Mouse (Mus musculus) bone marrow, adult 2 months (tissue): ENCODE data around the gene Igfbp5. TPM values are rescaled to one million over a fixed set of nuclear protein-coding genes. Genes with fewer than 3 reads are reported as not detected.

Experiments
- H3K27ac ChIP-seq: fragments of 200-500 bp; 2 replicates; pipeline ENCODE4 v1.5.1; 2012; ENCODE audit warnings: low read depth, mild to moderate bottlenecking, control low read depth, inconsistent platforms, low read length; ENCODE audit not compliant: control insufficient read depth, poor library complexity, insufficient read depth
- H3K4me1 ChIP-seq: fragments of 200-500 bp; 2 replicates; pipeline ENCODE4 v1.6.1; 2011; ENCODE audit warnings: low read length; ENCODE audit not compliant: control insufficient read depth, insufficient read depth
- H3K4me3 ChIP-seq: fragments of 200-500 bp; replicated peaks from 2 replicates; pipeline ENCODE3; 2011; ENCODE audit warnings: mild to moderate bottlenecking, low read depth, low read length, control low read depth; ENCODE audit not compliant: control insufficient read depth
- CTCF ChIP-seq: fragments of 200-500 bp; IDR thresholded peaks from 2 replicates; pipeline ENCODE4 v1.5.1; 2011; ENCODE audit warnings: low read length, control low read depth; ENCODE audit not compliant: control insufficient read depth, insufficient read depth
- POLR2A ChIP-seq: fragments of 200-500 bp; IDR thresholded peaks from 2 replicates; pipeline ENCODE4 v1.6.1; 2011; ENCODE audit warnings: low read depth, mild to moderate bottlenecking, control low read depth, low read length, borderline replicate concordance; ENCODE audit not compliant: control insufficient read depth
- WGBS: fragments of 180-500 bp; shearing (Covaris S2); methylation state at CpG from one replicate; pipeline ENCODE4 v1.1.7; 2018; 5-methylcytosine and 5-hydroxymethylcytosine counted together
- polyA plus RNA-seq: library from polyadenylated mRNA; stranded (reverse); fragments of >200 nt; gene quantifications from 2 replicates; pipeline ENCODE4 v1.2.4, GENCODE M21; 2011; ENCODE audit warnings: low replicate concordance; ENCODE audit not compliant: missing spikeins, insufficient read depth, insufficient read length

Gene Igfbp5
- polyA plus RNA-seq, 1 experiment, result 53.8 TPM

DNA sequence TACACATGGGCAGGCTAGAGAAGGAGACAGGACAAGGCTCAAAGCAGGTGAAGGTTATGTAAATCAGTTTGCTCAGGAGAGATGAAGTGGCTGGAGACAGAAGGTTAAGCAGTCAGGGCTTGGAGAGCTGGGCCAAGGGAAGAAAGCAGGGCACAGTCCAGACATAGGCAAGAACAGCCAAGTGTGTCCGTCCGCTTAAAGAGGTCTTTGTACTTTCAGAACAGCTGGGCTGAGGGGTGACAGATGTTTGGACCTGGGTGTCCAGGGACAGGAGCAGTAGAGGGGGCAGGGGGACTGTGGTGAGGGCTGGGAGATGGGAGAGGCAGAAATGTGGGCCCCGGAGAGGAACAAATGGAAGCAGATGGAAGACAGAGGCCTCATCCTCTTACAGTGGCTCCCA, 10.4 kb downstream of the Igfbp5 start:
- no peak overlapping the region for H3K4me3 ChIP-seq
- H3K27ac ChIP-seq, result no peak overlapping the region
- H3K4me1 ChIP-seq, result no peaks in the 10 kb centered on the region
- WGBS, result 79% methylated on average over 3 of the region's 3 CpGs
- TF ChIP-seq POLR2A, result no peak
- TF ChIP-seq CTCF, result no peak

DNA sequence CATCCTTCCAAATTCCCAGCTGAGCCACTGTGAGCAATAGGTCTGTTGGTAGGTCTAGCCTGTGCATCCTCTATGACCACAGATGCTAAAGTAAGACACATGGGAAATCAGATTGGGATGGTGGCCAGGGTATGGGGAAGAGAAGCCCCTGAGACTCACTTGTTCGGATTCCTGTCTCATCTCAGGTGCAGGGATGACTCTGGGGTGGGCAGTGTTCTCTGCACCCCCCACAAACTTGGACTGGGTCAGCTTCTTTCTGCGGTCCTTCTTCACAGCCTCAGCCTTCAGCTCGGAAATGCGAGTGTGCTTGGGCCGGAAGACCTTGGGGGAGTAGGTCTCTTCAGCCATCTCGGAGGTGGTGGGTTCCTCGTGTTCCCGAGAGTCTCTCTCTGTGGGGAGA, 11.0 kb downstream of the Igfbp5 start:
- TF ChIP-seq POLR2A, result no peak
- no peak for TF ChIP-seq CTCF
- no peak overlapping the region for H3K4me3 ChIP-seq
- no peak overlapping the region for H3K27ac ChIP-seq
- H3K4me1 ChIP-seq, result no peaks in the 10 kb centered on the region
- 81% methylated on average over 8 of the region's 8 CpGs for WGBS

DNA sequence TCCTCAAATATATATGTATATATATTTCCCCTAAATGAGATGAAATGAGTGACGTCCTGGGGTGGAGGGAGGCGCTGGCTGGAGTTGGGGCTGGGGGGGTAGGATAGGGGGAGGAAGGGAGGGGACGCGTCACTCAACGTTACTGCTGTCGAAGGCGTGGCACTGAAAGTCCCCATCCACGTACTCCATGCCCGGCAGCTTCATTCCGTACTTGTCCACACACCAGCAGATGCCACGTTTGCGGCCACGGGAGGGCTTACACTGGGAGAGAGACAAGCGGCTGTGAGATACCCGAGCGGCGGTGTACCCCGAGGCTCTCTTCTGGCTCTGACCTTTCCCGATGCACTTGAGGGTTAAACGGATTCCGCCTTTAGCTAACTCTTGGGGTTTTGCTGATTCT, 12.4 kb downstream of the Igfbp5 start:
- WGBS, result 88% methylated on average over 21 of the region's 21 CpGs
- H3K4me1 ChIP-seq, result no peaks in the 10 kb centered on the region
- TF ChIP-seq POLR2A (no peak), CTCF (no peak)

DNA sequence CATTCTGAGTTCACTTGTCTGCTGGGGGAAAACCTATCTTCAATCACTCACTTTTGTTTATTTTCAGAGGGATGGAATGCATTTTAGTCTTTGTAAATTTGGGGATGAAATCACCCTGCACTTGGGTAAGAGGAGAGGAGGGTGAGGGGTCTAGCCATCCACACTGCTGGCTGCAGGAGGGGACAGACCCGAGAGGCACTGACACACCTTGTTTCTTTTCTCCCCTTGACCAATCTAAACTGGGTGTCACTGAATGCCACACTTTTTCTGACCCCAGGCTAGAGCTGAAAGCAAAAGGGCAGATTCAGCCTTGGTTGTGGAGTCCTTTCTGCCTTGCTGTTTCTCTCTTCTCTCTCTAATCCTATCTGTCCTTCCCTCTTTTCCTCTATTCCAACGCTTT, 13.0 kb downstream of the Igfbp5 start:
- TF ChIP-seq CTCF (no peak), POLR2A (no peak)
- H3K4me1 ChIP-seq, result no peaks in the 10 kb centered on the region
- WGBS, result 60% methylated on average over 2 of the region's 2 CpGs
- H3K4me3 ChIP-seq, result no peak overlapping the region
- no peak overlapping the region for H3K27ac ChIP-seq

More for the DNA sequence above, 12.4 kb downstream of the Igfbp5 start:
- Histone ChIP-seq H3K27ac (no peak overlapping the region), H3K4me3 (no peak overlapping the region)

DNA sequence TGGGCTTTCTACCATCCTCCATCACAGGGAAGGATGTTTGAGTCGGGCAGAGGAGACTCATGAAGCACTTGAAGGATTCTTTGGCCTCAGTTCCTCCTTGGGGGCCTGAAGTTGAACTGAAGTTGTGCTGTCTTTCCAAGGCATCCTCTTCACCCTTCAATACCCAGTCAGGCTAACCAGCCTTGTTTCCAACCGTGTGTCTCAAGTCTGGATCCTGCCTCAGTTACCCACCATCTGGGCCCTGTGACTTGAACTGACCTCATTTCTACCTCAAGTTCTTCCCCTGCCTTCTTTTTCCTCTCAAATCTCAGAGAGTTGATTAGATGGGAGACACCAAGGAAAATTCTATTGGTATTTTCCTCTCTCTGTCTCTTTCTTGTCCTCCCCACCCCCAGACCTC, 14.2 kb downstream of the Igfbp5 start:
- Histone ChIP-seq H3K4me1 (no peaks in the 10 kb centered on the region), H3K4me3 (no peak overlapping the region), H3K27ac (no peak overlapping the region)
- TF ChIP-seq POLR2A, result no peak
- TF ChIP-seq CTCF, result no peak
- 59% methylated on average over 2 of the region's 2 CpGs for WGBS

DNA sequence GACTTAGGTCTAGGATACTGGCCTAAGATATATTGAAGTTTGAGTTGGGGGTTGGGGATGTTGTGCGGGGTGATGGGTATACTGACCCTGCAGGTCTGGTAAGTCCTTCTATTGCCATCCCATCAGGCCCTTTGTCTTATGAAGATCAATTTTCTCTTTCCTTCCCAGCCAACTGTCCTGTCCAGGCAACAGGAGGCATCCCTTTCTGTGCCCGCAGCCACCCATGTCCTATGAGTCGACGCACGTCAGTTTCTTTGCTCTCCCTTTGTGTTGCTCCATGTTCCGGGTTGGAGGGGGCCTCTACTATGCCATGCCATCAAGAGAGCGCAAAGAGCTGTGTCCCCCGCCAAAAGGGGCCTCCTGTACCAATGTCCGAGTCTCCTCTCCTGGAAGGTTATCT, 14.7 kb downstream of the Igfbp5 start:
- WGBS, result 74% methylated on average over 9 of the region's 9 CpGs
- no peak for TF ChIP-seq POLR2A
- TF ChIP-seq CTCF, result no peak
- Histone ChIP-seq H3K4me3 (no peak overlapping the region), H3K27ac (no peak overlapping the region), H3K4me1 (no peaks in the 10 kb centered on the region)

DNA sequence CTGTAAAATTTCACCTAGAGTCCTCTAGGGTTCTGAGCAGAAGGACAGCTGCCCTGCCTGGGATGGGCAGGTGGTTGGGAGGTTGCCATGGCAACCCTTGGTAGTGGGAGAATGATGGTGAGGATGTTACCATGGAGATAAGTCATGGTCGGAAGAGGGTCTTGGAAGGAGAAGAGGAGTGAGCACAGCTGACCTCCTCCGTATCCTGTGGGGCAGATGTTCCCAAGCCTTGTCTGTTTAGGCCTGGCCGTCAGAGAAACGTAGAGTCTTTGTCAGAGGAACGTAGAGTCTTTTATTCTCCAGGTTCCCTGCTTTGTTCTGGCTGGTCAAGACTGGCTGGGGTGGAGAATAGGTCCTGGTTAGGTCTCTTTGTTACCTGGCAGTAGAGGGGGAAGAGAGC, 15.8 kb downstream of the Igfbp5 start:
- no peak for TF ChIP-seq POLR2A
- TF ChIP-seq CTCF, result no peak
- 79% methylated on average over 5 of the region's 5 CpGs for WGBS
- Histone ChIP-seq H3K4me3 (no peak overlapping the region), H3K27ac (no peak overlapping the region), H3K4me1 (no peaks in the 10 kb centered on the region)

DNA sequence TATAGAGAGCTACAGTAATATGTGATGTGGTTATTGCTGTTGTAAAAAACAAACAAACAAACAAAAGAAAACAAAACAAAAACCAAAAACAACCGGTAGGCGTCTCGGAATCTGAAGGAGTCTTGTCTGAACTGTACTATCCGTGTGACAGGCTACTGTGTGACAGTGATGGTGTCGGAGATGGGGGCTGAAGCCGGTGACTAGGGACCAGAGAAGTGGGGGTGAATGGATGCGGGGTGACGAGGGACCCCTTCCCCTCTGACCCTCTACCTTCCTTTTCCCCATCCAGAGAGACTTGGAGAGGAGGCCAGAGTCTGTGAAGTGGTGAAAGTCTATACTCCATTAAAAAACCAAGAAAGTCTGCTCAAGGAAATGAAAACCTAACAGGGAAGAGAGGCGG, 16.4 kb downstream of the Igfbp5 start:
- no peak overlapping the region for H3K27ac ChIP-seq
- H3K4me3 ChIP-seq, result no peak overlapping the region
- WGBS, result 83% methylated on average over 9 of the region's 9 CpGs
- no peaks in the 10 kb centered on the region for H3K4me1 ChIP-seq
- TF ChIP-seq POLR2A (no peak), CTCF (no peak)

DNA sequence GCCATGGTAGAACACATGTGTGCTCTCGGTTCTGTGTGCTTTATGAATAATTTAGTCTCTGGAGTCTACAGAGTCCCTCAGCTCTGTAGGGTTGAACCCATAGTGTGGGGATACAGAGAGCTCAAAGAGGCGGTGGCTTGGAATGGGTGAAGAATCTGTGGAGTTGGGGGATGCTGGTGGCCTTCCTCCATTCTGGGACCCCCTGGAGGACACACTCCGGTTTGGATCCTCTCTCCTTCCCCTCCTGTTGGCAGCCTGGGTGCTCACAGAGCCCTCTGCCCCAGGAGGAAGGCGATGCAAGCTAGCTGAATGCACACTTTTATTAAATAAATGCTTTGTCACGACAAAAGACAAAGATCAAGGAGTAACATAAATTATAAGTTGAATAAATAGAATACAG, 17.1 kb downstream of the Igfbp5 start:
- H3K27ac ChIP-seq, result no peak overlapping the region
- 62% methylated on average over 5 of the region's 5 CpGs for WGBS
- no peak overlapping the region for H3K4me3 ChIP-seq
- TF ChIP-seq POLR2A, result no peak
- TF ChIP-seq CTCF, result no peak
- H3K4me1 ChIP-seq, result no peaks in the 10 kb centered on the region
